Mouse (Mus musculus): ENCODE measurements at regions not wholly inside any gene's neighbourhood (a gene's known extent, or its start where the extent isn't known, plus 50 kb on each side); places are given as distances from the start of the nearest gene placed in this dataset.
"Not testable (repeated sequence)": the region's sequence is repeated elsewhere in the genome, so short reads cannot be mapped to it uniquely, and the experiment has no call there.

GRCm38 (mm10) chr15:59728817-59729560 is 287.4 kb downstream of the 4933412E24Rik start:
- DNase-seq = peak; percentile 54

DNA sequence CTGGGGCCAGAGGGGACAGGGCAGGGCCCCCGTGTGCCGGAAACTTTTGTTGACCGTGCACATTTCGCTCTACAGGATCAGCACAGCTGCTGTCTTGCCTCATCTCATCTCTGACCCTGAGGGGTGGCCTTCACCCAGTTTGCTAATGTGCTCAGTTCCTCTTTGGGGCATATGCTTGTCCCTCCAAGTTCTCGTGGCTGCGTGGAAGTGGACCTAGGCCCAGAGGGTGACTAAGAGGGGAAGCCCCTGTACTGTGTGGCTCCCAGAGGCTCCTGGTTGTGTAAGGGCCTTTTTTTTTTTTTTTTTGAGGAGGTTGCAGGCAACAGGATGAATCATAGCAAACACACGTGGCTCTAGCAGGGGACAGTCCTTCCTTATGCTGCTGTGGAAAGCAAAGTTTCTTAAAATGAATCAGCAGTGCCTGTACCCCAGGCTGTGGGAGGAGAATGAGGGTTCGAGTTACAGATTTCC is 288.2 kb downstream of the 4933412E24Rik start:
- peak; percentile 77 for DNase-seq

DNA sequence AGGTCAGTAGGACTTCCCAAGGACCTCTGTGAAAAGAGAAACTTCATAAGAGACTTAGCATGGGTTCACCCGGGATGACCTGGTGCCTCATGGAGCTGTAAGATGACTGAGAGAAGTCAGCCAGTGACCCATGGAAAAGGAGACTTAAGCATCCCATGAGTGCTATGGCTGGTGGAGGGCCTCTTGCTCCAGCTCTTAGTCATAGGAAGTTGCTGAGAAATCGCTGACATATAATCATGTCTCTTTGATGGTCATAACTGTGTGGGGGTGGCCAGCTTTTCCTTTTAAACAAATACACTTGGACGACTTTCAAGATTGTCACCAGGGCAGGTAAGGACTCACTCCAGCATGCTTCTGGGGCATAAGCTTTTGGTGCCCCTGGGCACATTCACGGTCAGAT is 290.5 kb downstream of the 4933412E24Rik start:
- no peak for DNase-seq

- DNase-seq = no peak
Observed at GRCm38 (mm10) chr15:59722661-59723413, 293.6 kb downstream of the 4933412E24Rik start.

GRCm38 (mm10) chr15:59721420-59721819 is 295.0 kb downstream of the 4933412E24Rik start:
- peak; percentile 46 for DNase-seq

DNA sequence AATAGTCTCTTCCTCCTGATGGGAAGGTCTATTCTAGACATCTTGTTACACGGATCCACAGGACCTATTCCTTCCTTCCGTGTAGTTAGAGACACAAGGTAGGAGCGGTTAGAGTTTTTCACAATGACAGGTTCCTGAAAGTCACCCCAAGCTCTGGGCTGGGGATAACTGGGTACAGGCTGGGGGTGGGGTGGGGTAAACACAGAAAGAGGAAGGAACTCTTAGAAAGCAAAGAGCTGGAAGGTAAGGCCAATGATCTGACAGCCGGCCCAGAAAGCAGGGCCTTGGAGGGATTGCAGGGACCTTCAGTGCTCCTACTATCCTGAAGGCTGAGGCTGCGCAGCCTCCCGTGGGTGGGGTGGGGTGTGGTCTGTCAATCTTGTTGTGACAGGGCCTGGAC is 295.4 kb downstream of the 4933412E24Rik start:
- peak; percentile 15 for DNase-seq

DNA sequence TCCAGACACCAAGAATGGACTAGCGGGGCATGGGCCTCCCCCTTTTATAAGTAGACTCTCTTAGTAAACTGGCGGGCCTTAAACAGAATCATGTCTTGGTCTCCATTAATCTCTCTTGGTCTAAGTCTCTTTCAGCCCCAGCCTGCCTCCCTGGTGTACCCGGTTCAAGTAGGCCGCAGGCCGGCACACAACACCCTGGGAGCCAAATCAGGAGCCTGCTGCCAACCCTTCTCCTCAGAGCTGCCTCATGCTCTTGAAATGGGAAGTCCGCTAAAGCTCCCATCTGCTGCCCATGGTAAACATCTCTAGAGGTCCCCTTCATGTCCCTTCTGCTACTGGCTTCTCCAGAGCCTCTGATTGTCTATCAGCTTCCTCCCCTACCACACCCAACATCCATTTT is 296.3 kb downstream of the 4933412E24Rik start:
- DNase-seq = no peak

DNA sequence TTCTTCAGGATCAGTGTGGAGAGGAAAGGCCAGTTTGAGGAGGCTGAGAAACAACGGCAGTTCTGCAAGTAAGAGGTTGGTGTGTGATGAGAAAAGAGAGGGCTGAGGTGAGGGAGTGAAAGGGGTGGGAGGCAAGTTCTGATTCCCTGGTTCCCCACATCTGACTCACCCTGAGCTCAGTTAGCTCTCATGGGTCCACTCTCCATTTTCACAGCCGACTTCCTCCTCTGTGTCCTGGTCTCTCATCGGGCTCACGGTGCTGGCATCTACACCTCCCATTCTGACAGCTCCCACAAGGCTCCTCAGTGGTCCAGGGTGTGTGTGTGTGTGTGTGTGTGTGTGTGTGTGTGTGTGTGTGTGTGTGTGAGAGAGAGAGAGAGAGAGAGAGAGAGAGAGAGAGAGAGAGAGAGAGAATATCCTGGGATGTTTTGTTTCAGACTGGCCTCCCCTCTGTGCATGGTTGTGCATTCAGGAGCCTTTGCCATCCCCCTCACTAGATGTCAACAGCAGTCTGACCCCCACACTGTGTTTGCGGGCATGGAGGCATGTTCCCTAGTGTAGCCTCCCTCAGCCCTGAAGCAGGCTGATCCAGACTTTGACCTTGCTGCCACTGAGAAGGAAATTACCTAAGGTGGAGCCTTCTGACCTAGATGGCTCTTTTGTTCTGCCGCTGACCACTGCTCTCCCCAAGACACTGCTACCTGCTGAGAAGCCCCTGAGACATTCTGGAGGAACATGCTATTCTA is 296.9 kb downstream of the 4933412E24Rik start:
- not testable (repeated sequence) for DNase-seq

GRCm38 (mm10) chr15:59716872-59717271 is 299.5 kb downstream of the 4933412E24Rik start:
- DNase-seq = no peak

GRCm38 (mm10) chr15:59715951-59716350 is 300.5 kb downstream of the 4933412E24Rik start:
- DNase-seq = no peak

- DNase-seq = peak; percentile 46
Observed at GRCm38 (mm10) chr15:59713965-59714739, 302.3 kb downstream of the 4933412E24Rik start.

DNA sequence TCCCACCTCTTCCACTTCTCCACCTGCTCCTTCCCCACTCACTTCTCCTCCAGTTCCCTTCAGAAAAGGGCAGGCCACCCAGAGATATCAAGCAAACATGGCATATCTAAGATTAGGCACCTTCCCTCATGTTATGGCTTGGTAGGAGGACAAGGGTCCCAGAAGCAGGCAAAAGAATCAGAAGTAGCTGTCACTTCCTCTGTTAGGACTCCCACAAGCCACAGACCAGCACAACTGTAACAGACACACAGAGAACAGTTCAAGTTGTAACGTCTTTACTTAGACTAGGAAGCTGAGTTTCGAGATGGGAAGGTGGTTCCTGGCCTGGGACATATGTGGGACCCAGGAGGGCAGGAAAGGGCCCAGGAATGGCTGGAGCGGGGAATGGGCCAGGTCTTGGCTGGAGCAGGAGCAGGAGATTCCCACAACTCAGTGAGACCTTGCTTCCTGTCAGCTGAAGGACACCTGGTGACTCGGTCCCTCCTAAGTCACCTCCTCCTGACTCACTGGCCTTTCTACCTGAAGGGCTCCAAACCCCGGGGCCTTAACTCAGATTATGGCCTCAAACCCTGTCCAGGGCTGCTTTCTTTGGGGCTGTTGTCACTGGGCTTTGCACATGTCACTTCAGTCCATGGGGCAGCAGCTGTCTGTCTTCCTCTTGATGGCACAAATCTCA is 304.2 kb downstream of the 4933412E24Rik start:
- no peak for DNase-seq

DNA sequence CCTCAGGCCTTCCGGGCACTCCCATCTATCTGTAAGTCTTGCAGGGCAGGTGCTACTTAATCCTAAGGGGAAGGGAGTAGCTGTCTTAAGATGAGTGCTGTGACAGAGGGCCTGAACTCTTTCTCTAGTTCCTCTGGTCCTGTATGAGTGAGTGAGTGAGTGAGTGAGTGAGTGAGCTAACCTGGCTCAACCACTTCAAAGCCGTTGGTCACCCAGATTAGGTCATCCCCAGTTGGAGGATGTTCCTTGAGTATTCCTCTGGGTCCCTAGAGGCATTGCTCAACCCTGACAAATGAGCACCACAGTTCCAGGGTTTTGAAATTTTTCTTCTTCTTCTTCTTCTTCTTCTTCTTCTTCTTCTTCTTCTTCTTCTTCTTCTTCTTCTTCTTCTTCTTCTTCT is 306.5 kb downstream of the 4933412E24Rik start:
- DNase-seq = no peak

DNA sequence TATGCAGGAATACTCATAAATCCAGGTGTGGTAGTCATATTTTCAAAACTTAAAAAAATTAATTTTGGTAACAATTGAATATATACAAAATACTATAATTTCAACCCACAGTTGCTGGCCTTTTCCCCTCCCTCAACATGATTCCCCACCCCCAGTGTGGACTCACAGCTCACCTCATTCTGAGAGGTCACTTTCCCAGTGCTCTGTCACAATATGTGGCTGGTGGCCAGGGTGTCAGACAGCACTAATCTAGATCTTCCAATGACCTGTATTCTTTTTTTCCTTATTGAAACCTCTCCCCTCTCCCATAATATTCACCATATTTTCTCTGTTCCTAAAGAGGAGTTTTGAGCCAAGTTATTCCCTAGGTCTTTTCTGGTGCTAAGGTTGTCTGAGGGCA is 308.0 kb downstream of the 4933412E24Rik start:
- no peak for DNase-seq

- no peak for DNase-seq
Observed at GRCm38 (mm10) chr15:59707081-59707480, 309.3 kb downstream of the 4933412E24Rik start.
